Mouse (Mus musculus) layer of hippocampus, adult 18-20 months (tissue): ENCODE measurements around the gene Dnah1. TPM values are rescaled to one million over a fixed set of nuclear protein-coding genes. Genes with fewer than 3 reads are reported as not detected.
A peak's percentile ranks its signal among the peaks of the same experiment; 100 is the strongest.

Source experiments
- DNase-seq, 2 experiments: peaks; one replicate each; pipeline ENCODE4 v3.0.0; 2022; ENCODE audit warnings: low spot score in 2 of 2
- long read RNA-seq: library from polyadenylated mRNA; stranded (forward); transcript quantifications from one replicate; pipeline ENCODE4 v2.0.0, GENCODE M21; 2021
- total RNA-seq, 2 experiments: library from RNA; stranded (reverse); gene quantifications; 2 replicates each; pipeline ENCODE4 v1.2.3; 2021

Gene Dnah1
- 1 to 10 TPM; 3.7 to 4.9 TPM for total RNA-seq
- long read RNA-seq, partial matches to known transcripts, result 7 of 10 reads
- long read RNA-seq, other reads (novel, unspliced or antisense), result 3 of 10 reads

- no peak for DNase-seq
These were observed at the start of gene Dnah1 for GRCm38 (mm10) chr14:31323849-31324792. Dnah1 (minus strand) TSS chr14:31323896.

- no peak for DNase-seq
These were observed 45.7 kb upstream of the Dnah1 start for GRCm38 (mm10) chr14:31369377-31369776.

- DNase-seq, result no peak
These were observed 44.3 kb upstream of the Dnah1 start for GRCm38 (mm10) chr14:31367951-31368350.

- DNase-seq, result peak in 1 of 2 experiments; percentile 84
These were observed 41.7 kb upstream of the Dnah1 start for GRCm38 (mm10) chr14:31365350-31365749.

- DNase-seq, result no peak
These were observed 40.9 kb upstream of the Dnah1 start for GRCm38 (mm10) chr14:31364589-31364988.

- no peak for DNase-seq
These were observed 38.5 kb upstream of the Dnah1 start for GRCm38 (mm10) chr14:31362236-31362635.

- DNase-seq, result no peak
These were observed 21.7 kb upstream of the Dnah1 start for GRCm38 (mm10) chr14:31345367-31345766.

- no peak for DNase-seq
These were observed 19.5 kb upstream of the Dnah1 start for GRCm38 (mm10) chr14:31343241-31343640.

- no peak for DNase-seq
These were observed 14.3 kb upstream of the Dnah1 start for GRCm38 (mm10) chr14:31337947-31338346.

- DNase-seq, result no peak
These were observed 13.7 kb upstream of the Dnah1 start for GRCm38 (mm10) chr14:31337406-31337805.

GRCm38 (mm10) chr14:31336369-31337155, 12.9 kb upstream of the Dnah1 start, which contains the start of gene Capn7:
Capn7 (plus strand) TSS chr14:31336638.
- DNase-seq, result peak; percentile 96 to 97

GRCm38 (mm10) chr14:31335765-31336164, 12.1 kb upstream of the Dnah1 start:
- DNase-seq, result peak in 1 of 2 experiments; percentile 35

GRCm38 (mm10) chr14:31330957-31331356, 7.3 kb upstream of the Dnah1 start:
- DNase-seq, result no peak

- DNase-seq, result no peak
These were observed 6.0 kb upstream of the Dnah1 start for GRCm38 (mm10) chr14:31329741-31330140.

GRCm38 (mm10) chr14:31327681-31328080, 4.0 kb upstream of the Dnah1 start:
- DNase-seq, result no peak

- no peak for DNase-seq
These were observed 3.5 kb upstream of the Dnah1 start for GRCm38 (mm10) chr14:31327196-31327595.

- DNase-seq, result no peak
These were observed 3.1 kb upstream of the Dnah1 start for GRCm38 (mm10) chr14:31326770-31327169.

GRCm38 (mm10) chr14:31325551-31325950, 1.9 kb upstream of the Dnah1 start:
- DNase-seq, result no peak

- no peak for DNase-seq
These were observed 1.2 kb upstream of the Dnah1 start for GRCm38 (mm10) chr14:31324851-31325250.

- no peak for DNase-seq
These were observed 507 bp downstream of the Dnah1 start for GRCm38 (mm10) chr14:31323189-31323588.

- no peak for DNase-seq
These were observed 1.5 kb downstream of the Dnah1 start for GRCm38 (mm10) chr14:31322191-31322590.

GRCm38 (mm10) chr14:31321181-31321580, 2.5 kb downstream of the Dnah1 start:
- no peak for DNase-seq
